21 mouse cellular contexts compared by ENCODE assay signal in genomic region chr7:91856931-91857330, GRCm38 (mm10).
DNase-seq lines count a peak whose midpoint lies in the region; ATAC-seq and TF ChIP-seq lines count a peak whose summit lies in the region.
"Had no signal": no experiment of that assay in that cellular context is flagged by ENCODE, and none has a peak within 500 bp of the region (broad histone marks: within the 10 kb centered on the region; RNA-seq: fewer than 3 reads in every experiment).

No protein-coding gene starts in this region.

- 0 out of 2 replicates have a peak overlapping the region, but pooled peaks have one; percentile 46 for H3K27ac ChIP-seq in layer of hippocampus, adult 2 months
- H3K27ac ChIP-seq: embryonic facial prominence, embryonic 10.5 days; forebrain, embryonic 13.5 days; heart, adult 2 months; heart, embryonic 15.5 days; hindbrain, embryonic 10.5 days; hindbrain, embryonic 14.5 days had no signal

- TF ChIP-seq CTCF in layer of hippocampus, adult 2 months (conservative IDR thresholded peaks at IDR 0.05) = no peak

- DNase-seq in adrenal gland, adult (ENCODE audit: inconsistent age in 2 of 2, low spot score in 1 of 2) = peak; percentile 18 to 88
- DNase-seq in adrenal gland, adult 18-20 months (ENCODE audit: low spot score in 2 of 2) = no peak
- no peak for DNase-seq in layer of hippocampus, adult 2 months (ENCODE audit: low spot score in 2 of 2)
- no peak for DNase-seq in layer of hippocampus, postnatal 14 days (ENCODE audit: low spot score in 2 of 2)
- peak; percentile 8 for DNase-seq in NIH3T3 (ENCODE audit: low read depth)
- peak; percentile 2 to 20 for DNase-seq in adrenal gland, postnatal 36 days
- DNase-seq in embryo, embryonic 10 days (ENCODE audit: low spot score) = no peak
- DNase-seq: B cell, adult 2 months; cerebellum, adult 18-20 months; cerebellum, adult 9-11 months; cerebellum, postnatal 36 days; forebrain, postnatal 0 days; gastrocnemius, postnatal 14 days; heart, adult 2 months had no signal

- no peak for ATAC-seq in megakaryocyte progenitor cell, adult 5-6 weeks (replicated peaks; ENCODE audit: poor library complexity)
- ATAC-seq: CD4-positive, CD25-positive, alpha-beta regulatory T cell, adult 4 months; forebrain, embryonic 13.5 days; forebrain, postnatal 0 days had no signal

- no peak overlapping the region for H3K4me3 ChIP-seq in layer of hippocampus, adult 2 months
- H3K4me3 ChIP-seq: embryonic facial prominence, embryonic 10.5 days; forebrain, embryonic 13.5 days; heart, adult 2 months; heart, embryonic 15.5 days; hindbrain, embryonic 10.5 days had no signal

Comparison
In these comparisons a context has a peak if more than half of its experiments do, and no peak if none do; other contexts are left out.
1. DNase-seq: peak in adrenal gland, adult (2 of 2), NIH3T3 (single experiment) and adrenal gland, postnatal 36 days (2 of 2); none in adrenal gland, adult 18-20 months (0 of 2), layer of hippocampus, adult 2 months (0 of 2), layer of hippocampus, postnatal 14 days (0 of 2) and embryo, embryonic 10 days (single experiment).